Mouse (Mus musculus): Measurements from ENCODE around the gene Usp30.

- TF ChIP-seq CTCF (conservative IDR thresholded peaks at IDR 0.05; ENCODE audit: low read length) (no peak), NANOG (IDR thresholded peaks at IDR 0.05; ENCODE audit: borderline replicate concordance, low read length) (no peak)
Measured at GRCm38 (mm10) chr5:114152359-114153092, 87.3 kb downstream of the Usp30 start.
